In genomic region chr8:11452559-11452958, GRCm38 (mm10) we compare ENCODE assay signal across 9 mouse cellular contexts. TPM values are rescaled to one million over a fixed set of nuclear protein-coding genes. Genes with fewer than 3 reads are reported as not detected.
DNase-seq lines count a peak whose midpoint lies in the region; ATAC-seq and TF ChIP-seq lines count a peak whose summit lies in the region.
"Had no signal": no experiment of that assay in that cellular context is flagged by ENCODE, and none has a peak within 500 bp of the region (broad histone marks: within the 10 kb centered on the region; RNA-seq: fewer than 3 reads in every experiment).

No protein-coding gene starts in this region.

- H3K27ac ChIP-seq in layer of hippocampus, adult 2 months: peak overlapping the region; percentile 36; the same call in 1 of the 2 replicates

- no peak for DNase-seq in layer of hippocampus, adult 2 months (ENCODE audit: low spot score in 2 of 2)
- DNase-seq in layer of hippocampus, postnatal 14 days (ENCODE audit: low spot score in 2 of 2): no peak
- peak; percentile 27 for DNase-seq in CD4-positive, CD25-positive, alpha-beta regulatory T cell, adult 2 months (ENCODE audit: low read depth, low spot score)
- DNase-seq in layer of hippocampus, postnatal 25 days (ENCODE audit: extremely low spot score in 1 of 2, low spot score in 1 of 2): no peak
- DNase-seq: lung, postnatal 10 days; spleen, adult 18-20 months had no signal

- H3K4me3 ChIP-seq in layer of hippocampus, adult 2 months: no peak overlapping the region

- peak; percentile 69 for ATAC-seq in activated CD4-positive, CD25-positive, alpha-beta regulatory T cell, adult 4 months
- ATAC-seq in megakaryocyte progenitor cell, adult 5-6 weeks (replicated peaks; ENCODE audit: poor library complexity): peak; percentile 86
- ATAC-seq in erythroblast, adult 5-6 weeks (replicated peaks; ENCODE audit: low FRiP score, poor library complexity, severe bottlenecking): no peak

- no peak for TF ChIP-seq CTCF in layer of hippocampus, adult 2 months (conservative IDR thresholded peaks at IDR 0.05)

RNA-seq across cellular contexts. Expression of gene Rab20, which starts 26.0 kb away (rescaled TPM):
- total RNA-seq in layer of hippocampus, adult 2 months (2021): not detected
- total RNA-seq in layer of hippocampus, postnatal 14 days (2021): under 1 TPM; 0.74 to 0.94 TPM
- polyA plus RNA-seq in activated CD4-positive, CD25-positive, alpha-beta regulatory T cell, adult 4 months (2017; shearing (Covaris generic)): 1 to 10 TPM; 7.8 to 8.7 TPM
- 1.3 and 2.2 TPM in 2 replicates for total RNA-seq in megakaryocyte progenitor cell, adult 5-6 weeks (2015)
- 3.7 and 5.2 TPM in 2 replicates for total RNA-seq in megakaryocyte progenitor cell, adult 5-6 weeks (2017)
- 0.63 and 4.8 TPM in 2 replicates for total RNA-seq in erythroblast, adult 5-6 weeks (2015; ENCODE audit: low replicate concordance)
- 1.5 and 4.4 TPM in 2 replicates for total RNA-seq in erythroblast, adult 5-6 weeks (2017; ENCODE audit: low replicate concordance)
- under 1 TPM; 0.20 to 0.26 TPM for total RNA-seq in layer of hippocampus, postnatal 25 days (2021)

RNA-seq across cellular contexts. Expression of gene Naxd, which starts 44.7 kb away (rescaled TPM):
- 10 to 100 TPM; 62.7 to 69.0 TPM for total RNA-seq in layer of hippocampus, adult 2 months (2021)
- 10 to 100 TPM; 55.5 to 58.7 TPM for total RNA-seq in layer of hippocampus, postnatal 14 days (2021)
- polyA plus RNA-seq in activated CD4-positive, CD25-positive, alpha-beta regulatory T cell, adult 4 months (2017; shearing (Covaris generic)): 10 to 100 TPM; 46.7 to 61.4 TPM
- total RNA-seq in megakaryocyte progenitor cell, adult 5-6 weeks (2015): 59.8 and 65.7 TPM in 2 replicates
- 70.6 and 72.5 TPM in 2 replicates for total RNA-seq in megakaryocyte progenitor cell, adult 5-6 weeks (2017)
- 11.0 and 14.8 TPM in 2 replicates for total RNA-seq in erythroblast, adult 5-6 weeks (2015; ENCODE audit: low replicate concordance)
- total RNA-seq in erythroblast, adult 5-6 weeks (2017; ENCODE audit: low replicate concordance): 11.7 and 13.9 TPM in 2 replicates
- total RNA-seq in layer of hippocampus, postnatal 25 days (2021): 10 to 100 TPM; 60.1 to 64.2 TPM
